Mouse (Mus musculus) gastrocnemius, postnatal 25 days (tissue): Measurements from ENCODE around the gene Kif22. TPM values are rescaled to one million over a fixed set of nuclear protein-coding genes. Genes with fewer than 3 reads are reported as not detected.

Experiments
- DNase-seq: peaks from one replicate; pipeline ENCODE4 v3.0.0; 2022
- total RNA-seq, 2 experiments: library from RNA; stranded (reverse); gene quantifications; 1 replicate in 1 of 2; 2 replicates in 1 of 2; pipeline ENCODE4 v1.2.3; 2021

The Kif22 gene
- total RNA-seq, 2 experiments from 2014 or later = 1.8 to 2.3 TPM

DNA sequence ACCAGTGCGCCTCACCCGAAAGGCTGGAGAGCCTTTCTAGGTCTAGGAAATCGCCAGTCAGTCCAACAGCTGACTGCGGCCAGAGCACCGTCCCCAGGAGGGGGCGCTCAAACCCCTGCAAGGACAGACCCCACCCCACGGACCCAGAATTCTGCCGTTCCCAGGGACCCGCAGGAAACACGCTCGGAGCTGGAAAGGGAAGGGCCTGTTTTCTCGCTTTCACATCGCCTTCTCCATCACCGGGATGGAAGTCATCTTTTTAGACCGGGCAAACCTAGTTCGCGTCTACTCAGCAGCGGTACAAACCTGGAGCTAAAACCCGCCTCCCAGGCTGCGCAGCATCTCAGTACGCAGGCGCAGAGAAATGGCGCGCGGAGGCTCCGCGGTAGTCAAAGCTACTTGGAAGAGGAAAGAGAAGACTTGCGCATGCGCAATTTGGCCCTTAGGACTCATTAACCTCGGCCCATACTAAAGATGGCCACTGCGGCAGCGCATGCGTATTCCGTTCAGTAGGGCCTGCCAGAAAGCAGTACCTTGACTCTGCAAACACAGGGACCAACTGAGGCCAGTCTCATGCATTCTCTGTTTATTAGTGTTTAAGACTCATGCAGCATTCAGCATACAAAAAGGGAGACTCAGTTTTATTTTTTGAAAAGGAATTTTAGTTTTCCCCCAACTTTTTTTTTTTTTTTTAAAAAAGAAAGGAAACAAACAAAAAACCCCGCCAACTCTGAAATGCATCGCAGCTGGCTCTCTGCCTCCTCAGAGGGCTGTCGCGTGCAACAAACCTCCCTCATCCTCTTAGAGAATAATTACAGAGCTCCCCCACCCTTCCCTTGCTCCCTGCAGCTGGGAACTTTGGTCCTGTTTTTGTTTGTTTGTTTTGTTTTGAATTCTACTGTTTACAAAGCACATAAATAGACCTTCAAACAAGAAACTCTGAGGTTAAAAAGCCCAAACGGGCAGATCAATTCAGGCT, 25.0 kb downstream of the Kif22 start, which contains the start of gene Pagr1a:
Gene Pagr1a, minus strand, starts transcription at position 382 of the 979 bp plus-strand sequence.
- peak; percentile 95 for DNase-seq

DNA sequence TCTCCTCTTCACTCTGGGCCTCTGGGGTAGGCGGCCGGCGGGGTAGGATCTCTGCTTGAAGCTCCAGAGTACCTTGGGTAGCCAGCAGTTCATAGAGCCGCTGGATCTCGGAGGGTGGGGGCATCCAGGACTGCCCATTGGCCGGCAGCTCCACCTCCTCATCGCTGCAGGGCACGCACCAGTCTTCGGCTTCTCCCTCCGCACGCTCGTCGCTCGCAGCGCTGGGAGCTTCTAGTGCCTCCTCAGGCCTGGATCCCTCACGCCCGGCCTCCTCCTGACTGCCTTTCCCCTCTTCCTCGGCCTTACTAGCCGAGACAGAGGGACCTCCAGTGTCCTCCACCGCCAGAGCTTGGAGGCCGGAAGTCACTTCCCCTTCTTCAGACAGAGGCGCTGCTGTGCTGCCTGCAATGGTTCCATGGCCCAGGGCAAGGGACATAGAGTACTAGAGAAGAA, 25.8 kb downstream of the Kif22 start:
- DNase-seq = peak; percentile 60

DNA sequence TGATC, 26.0 kb downstream of the Kif22 start, which contains the start of gene Pagr1b:
Gene Pagr1b, minus strand, starts transcription at position 4 of the 5 bp plus-strand sequence.
- no peak for DNase-seq

DNA sequence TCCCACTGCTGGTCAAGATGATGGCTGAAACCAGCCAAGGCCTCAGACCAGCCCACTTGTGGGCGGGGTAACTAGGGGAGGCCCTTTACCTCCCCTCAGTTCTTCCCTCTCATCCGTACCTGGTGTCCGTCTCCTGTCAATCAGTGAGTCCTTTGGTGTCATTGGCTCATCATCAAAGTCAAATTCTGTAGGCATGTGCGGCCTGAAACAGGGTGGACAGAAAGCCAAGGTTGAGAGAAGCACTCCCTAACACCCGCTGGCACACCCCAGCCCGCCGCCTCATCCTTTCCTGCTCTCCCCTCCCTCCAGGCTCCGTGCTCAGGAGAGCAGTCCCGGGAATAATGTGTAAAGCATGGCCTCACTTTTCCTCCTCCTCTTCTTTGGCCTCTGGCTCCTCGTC, 26.2 kb downstream of the Kif22 start:
- DNase-seq = no peak

DNA sequence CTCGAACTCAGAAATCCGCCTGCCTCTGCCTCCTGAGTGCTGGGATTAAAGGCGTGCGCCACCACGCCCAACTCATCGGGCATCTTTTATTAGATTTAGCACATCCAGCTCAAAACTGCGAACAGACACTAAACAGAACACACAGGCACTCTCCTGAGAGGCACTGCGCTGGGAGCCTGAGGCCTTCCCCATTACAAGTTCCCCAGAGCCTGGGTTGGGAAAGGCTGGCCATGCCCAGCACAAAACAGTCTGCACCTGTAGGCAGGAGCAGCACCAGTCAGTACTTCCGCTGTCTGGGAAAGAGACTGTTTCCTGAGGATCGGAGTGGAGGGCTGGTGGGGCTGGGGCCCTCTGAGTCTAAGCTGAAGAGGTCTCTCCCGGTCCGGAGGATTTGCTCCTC, 27.3 kb downstream of the Kif22 start:
- no peak for DNase-seq

DNA sequence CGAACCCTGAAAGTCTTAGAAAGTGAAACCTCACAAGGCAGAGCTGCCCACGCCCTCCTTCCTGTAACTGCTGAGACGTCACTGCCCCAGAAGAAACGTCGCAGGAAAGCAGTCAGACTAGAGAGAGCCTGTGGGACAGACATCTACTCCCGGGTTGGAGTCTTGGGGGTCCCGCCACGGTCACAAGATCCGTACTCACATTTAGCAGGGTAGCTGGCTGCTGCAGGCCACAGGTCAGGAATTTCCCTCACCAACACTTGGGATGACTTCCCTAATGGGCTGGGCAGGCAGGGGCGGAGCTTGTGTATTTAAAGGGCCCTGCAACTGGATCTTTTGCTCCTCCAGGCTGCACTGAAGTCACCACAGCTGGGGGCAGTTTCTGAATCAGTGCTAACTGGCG, 28.0 kb downstream of the Kif22 start, which contains the start of gene Mvp:
Gene Mvp, minus strand, starts transcription at position 302 of the 400 bp plus-strand sequence.
- DNase-seq = peak; percentile 72

DNA sequence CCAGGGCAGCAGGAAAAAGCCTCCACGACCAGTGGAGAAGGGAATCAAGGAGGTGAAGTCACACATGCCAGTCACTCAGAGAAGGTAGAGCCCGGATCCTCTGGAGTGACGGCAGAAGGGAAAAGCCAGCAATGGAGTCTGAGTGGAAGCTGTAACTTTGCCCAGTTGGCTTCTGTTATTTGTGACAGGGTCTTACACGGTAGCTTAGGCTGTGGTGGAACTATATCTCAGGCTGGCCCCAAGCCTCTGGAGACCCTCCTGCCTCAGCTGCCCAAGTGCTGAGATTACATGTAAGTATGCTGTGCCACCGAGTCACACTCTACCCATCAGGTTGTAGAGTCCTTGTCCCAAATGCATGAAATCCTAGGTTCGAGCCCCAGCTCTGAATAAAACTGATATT, 28.9 kb downstream of the Kif22 start:
- DNase-seq = no peak

DNA sequence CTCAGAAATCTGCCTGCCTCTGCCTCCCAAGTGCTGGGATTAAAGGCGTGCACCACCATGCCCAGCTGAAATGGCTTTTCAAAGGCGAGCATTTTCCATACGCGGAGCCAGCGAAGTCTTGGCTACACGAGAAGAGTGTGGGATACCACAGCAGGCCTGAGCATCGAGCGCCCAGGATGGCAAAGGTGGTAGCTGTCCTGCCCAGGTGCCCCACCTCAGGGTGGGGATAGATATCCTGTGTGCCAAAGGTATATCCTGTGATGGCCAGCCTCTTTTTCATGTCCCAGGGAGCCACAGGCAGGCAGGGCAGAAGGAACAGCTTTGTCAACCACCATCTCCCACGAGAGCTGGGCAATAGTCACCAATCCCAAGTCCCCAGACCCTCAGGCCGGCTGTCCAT, 29.4 kb downstream of the Kif22 start:
- no peak for DNase-seq

DNA sequence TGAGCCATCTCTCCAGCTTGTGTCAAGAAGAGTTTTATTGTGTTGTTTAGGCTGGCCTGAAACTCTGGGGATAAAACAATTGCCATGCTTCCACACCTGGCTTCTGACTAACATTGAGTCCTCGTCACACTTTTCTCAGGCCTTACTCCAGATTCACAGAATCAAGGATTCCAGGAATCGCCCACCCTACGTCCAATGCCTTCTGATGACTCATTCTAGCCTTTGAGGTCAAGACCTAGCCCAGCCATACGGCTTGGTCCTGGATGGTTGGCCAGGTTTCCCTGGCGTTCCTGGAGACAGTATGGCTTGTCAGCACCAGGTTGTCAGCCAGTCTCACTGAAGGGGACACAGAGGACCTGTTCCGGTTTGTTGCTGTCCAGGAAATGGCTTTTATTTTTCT, 29.9 kb downstream of the Kif22 start:
- DNase-seq = no peak

DNA sequence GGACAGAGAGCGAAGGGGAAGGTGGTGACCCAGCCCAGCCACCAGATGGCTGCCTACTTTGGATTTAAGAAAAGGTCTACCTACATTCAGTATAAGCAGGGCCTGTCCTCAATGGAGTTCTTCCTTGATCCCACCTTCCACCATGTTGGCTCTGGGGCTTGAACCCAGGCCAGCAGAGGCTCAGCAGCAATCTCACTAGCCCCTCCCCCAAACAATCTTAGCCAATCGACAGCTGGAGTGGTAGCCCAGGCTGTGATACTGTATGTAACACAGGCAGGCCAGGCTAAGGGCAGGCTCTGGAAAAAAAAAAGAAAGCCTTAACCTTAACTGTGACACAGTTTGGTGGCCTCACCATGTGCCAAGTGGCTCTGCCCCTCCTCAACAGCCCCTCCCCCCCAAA, 30.6 kb downstream of the Kif22 start:
- DNase-seq = no peak

DNA sequence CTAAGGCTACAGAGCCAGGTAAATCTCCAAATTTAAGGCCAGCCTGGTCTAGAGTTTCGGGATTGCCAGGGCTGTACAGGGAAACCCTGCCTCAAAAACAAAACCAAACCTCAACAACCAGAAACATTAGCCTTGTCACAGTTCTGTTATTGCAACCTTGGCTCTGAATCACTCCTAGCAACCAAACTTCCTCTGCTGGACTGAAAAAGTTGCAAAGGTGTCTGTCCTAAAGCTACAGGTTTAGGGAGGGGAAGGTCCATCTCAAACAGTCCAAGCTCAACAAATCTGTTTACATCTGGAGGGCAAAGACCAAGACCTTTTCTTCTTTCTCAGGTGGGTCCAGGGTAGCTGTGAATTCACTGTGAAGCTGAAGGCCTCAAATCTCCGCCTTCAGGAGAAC, 31.2 kb downstream of the Kif22 start:
- DNase-seq = no peak

DNA sequence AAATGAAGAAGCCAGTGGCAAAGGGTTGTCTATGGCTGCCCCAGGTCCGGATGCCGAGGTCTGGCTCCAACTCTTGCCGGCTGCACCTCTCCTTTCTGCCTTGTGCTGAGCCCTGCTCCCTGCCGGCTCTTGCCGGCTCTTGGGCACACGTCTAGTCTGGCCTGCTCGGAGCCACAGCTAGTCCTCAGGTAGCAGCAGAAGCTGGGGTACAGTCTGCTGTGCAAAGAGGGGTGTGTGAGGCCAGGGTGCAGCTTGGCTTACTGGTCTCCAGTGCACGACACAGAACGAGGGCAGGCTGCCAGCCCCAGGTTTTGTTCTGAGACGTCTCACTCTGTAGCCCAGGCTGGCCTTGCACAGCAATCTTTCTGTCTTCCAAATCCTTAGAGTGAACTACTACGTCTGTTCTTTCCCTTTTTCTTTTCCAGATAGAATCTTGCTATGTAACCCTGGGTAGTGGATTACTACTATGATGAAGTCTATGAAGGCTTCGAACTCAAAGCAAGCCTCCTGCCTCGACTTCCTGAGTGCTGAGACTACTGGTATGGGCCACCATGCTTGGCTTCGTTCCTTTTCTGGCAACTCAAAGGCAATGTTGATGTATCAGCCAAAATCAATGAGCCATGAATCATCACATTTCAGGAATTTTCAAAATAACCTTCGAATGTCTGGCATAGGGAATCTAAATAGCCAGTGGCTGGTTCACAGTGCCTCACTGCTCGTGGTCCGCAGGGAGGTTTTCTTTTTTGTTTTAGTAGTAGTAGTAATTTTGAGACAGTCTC, 32.8 kb downstream of the Kif22 start:
- DNase-seq = no peak

DNA sequence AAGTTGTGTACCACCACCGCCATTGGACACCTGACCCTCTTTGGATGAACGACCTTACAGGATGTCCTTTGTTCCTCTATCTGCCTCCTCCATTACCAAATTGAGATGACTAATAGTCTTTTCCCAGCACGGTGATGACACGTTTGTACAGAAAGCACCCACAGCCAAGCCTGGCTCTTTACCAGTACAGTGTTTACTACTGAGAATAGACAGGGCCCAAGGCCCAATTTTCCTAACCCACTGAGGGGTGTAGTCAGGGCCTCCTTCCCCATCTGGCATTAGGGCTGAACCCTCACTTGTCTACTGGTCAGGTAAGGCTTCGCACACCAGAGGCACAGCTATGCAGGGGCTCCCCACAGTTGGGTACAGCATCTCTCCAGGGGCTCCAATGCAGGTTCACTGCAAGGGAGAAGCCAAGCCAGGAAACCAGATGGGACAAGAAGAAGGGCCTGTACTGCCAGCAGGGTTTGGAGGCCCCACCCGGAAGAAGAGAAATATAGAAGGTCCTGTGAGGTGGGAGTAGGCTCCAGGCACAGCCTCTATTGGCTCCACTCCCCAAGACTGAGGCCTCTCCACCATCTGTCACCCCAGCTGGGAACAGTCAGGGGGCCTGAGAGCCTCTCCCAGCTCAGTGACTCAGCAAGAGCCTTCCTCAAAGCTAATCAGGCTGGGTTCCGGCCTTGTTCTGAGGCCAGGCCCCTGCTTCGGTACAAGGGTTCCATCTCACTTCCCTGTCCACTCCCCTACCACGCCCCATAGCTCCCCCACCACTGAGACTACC, 33.8 kb downstream of the Kif22 start:
- DNase-seq = peak; percentile 79

DNA sequence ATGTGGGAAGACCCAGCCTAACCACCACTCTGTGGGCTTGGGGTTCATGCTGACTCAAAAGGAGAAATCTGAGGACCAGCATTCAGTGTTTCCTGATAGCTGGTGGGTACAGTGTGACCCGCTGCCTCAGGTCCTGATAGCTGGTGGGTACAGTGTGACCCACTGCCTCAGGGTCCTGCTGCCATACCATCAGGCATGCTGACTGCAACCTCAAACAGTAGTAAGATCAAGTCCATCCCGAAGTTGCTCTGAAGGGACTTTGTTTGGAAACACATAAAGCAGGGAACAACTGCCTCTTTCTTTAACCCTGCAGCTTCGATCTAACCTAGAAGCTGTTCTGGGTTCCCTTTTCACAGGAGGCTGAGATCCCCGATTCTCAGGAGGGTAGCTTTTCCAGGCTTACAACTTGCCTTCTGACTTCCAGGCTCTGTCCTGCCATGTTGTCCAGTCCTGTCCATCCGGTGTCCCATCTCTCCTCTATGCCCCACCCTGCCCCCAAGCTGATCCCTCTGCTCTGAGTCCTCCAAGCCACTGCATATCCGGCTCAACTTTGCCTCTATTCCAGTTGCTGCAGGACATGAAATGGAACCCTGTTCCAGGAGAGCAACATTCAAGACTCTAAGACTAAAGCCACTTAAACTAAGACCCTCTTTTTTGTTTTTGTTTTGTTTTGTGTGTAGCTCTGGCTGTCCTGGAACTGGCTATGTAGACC, 34.8 kb downstream of the Kif22 start:
- no peak for DNase-seq

DNA sequence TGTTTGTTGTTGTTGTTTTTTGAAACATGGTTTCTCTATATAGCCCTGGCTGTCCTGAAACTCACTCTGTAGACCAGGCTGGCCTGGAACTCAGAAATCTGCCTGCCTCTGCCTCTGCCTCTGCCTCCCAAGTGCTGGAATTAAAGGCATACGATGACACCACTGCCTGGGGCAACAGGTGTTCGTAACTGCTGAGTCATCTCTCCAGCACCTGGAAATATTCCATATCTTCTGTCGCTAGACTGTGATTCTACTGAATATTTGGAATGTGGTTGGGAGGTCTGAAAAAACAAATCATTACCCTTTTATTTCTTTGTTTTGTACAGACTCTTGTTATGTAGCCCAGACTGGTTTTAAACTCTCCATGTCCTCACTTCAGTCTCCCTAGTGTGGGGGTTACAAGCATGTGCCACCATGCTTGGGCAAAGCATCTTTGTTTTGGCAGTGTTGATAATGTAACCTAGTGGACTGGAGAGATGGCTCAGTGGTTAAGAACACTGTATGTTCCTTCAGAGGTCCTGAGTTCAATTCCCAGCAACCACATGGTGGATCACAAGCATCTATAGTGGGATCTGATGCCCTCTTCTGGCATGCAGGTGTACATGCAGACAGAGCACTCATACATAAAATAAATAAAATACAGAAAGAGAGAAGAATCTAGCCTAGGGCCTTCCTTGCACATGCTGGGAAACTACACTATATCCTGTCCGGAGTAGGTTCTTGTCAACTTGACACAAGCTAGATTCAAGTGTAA, 38.0 kb downstream of the Kif22 start:
- no peak for DNase-seq

DNA sequence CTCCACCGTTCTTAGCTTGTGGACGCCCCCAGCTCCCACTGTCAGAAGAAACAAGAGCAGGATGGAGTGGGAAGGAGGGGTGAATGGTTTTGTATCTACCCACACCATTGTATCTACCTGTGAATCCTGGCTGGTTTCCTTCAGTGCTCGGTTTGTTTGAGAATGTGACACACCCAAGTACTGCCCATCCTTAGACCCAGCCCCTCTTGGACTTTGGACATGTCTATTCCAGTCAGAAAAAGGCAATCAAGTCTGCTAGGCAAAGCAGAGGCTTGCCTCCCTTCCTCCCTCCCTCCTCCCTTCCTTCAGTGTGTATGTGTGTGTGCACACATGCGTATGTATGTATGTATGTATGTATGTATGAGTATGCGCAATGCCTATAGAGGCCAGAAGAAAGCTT, 38.7 kb downstream of the Kif22 start:
- no peak for DNase-seq

DNA sequence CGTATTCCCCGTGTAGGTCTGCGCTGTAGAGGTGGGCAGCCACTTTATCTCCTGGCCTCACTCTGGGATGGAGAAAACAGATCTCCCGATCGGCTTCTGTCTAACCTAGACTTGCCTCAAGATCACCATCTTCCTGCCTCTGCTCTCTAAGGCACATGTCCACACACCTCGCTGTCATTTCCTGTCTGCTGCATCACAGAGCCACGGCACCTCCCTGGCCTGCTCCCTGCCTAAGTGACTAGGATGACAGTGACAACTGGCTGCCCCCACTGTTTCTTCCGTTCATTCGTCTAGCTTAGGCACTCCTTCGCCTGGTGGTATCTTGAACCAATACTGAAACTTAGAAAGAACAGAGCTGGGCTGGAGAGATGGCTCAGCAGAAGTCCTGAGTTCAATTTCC, 42.7 kb downstream of the Kif22 start:
- no peak for DNase-seq

DNA sequence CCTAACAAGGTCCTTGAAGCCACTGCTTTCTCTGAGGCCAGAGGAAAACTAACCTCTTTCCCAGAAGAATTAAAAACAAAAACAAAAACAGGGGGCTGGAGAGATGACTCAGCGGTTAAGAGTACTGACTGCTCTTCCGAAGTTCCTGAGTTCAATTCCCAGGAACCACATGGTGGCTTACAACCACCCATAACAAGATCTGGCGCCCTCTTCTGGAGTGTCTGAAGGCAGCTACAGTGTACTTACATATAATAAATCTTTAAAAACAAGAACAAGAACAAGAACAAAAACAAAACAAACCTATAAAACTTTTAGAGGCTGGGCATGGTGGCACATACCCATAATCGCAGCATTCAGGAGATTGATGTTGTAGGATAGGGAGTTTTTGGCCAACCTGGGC, 45.8 kb downstream of the Kif22 start:
- DNase-seq = no peak

DNA sequence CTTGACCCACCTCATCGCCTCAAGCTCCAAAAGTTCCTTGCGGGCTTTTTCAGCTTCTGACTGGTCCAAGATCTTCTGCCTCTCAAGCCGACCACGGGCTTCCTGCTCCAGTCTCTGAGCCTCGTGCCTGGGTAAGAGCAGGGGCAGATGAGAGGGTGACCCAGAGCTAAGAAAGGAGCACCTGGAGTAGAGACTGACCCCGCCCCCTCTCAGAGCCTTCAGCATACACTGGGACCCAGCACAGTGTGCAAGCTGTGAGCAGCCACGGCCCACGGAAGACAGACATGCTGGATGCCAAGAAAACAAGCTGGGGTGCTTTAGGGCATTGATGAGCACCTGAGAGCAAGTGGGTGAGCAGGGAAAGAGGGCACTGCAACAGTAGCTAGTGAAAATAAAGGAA, 53.5 kb downstream of the Kif22 start:
- DNase-seq = no peak

DNA sequence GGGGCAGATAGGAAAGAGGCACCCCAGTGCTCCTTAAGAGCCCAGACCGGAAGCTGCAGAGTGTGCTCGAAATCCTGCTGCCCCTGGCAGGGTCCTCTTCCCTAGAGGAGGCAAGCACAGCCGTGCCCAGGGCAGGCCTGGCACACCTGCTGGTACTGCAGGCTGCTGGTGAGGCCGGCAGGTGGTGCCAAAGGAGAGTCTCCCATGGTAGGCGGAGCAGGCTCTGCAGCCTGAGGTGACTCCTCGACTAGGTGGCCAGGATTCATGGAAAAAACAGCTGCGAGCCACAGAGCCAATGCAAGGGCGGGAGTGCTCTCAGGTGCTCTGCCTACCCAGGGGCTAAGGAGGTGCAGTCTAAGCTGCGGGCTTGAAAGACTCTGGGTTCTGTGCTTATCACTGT, 56.0 kb downstream of the Kif22 start:
- DNase-seq = peak; percentile 53

DNA sequence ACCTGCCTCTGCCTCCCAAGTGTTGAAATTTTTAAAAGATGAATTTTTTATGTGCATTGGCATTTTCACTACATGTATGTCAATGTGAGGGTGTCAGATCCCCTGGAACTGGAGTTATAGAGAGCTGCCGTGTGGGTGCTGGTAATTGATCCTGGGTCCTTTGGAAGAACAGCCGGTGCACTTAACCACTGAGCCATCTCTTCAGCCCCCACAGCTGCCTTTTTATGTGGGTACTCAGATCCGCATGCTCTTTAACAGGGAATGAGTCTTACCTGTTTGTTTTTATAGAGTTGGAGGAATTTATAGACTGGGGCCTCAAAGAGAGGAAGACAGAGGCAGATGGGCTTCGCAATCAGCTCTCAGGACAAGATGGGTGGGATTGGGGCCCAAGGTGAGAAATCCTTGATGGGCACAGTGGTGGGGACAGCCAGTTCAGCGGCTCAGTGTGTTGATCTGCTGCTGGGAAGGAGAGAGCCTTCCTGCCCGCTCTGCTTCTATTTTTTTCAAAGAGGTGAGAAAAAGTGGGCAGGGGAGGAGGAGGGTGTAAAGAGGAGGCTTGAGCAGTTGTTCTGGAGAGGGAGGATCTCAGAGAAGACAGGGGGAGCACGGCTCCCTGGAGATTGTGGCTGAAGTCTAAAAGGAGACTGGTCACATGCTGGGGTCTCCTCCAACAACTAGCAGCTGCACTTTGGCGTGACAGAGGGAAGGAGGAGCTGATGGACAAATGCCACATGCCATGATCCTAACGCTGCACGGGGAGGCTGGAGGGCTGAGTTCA, 57.4 kb downstream of the Kif22 start:
- no peak for DNase-seq
